Mouse (Mus musculus) hindbrain, embryonic 16.5 days (tissue): ENCODE measurements around the gene Ccnq. TPM values are rescaled to one million over a fixed set of nuclear protein-coding genes. Genes with fewer than 3 reads are reported as not detected.

Source experiments
- ATAC-seq: fragments of 200-750 bp; cut with Nextera tagmentation; 2 replicates; pipeline ENCODE4 v1.8.0; 2017; ENCODE audit warnings: moderate TSS enrichment, moderate library complexity
- H3K27ac ChIP-seq: fragments of 300-500 bp; sonication (generic); 2 replicates; pipeline ENCODE4 v1.5.1; 2014; ENCODE audit warnings: low read depth, mild to moderate bottlenecking, control low read depth, low read length, moderate library complexity
- H3K27me3 ChIP-seq: fragments of 300-500 bp; sonication (generic); replicated peaks from 2 replicates; pipeline ENCODE4 v1.6.1; 2014; ENCODE audit warnings: low read length; ENCODE audit not compliant: control insufficient read depth, insufficient read depth
- H3K36me3 ChIP-seq: fragments of 300-500 bp; sonication (generic); 2 replicates; pipeline ENCODE4 v1.6.1; 2014; ENCODE audit warnings: mild to moderate bottlenecking, low read length, moderate library complexity, mixed read lengths; ENCODE audit not compliant: control insufficient read depth, insufficient read depth
- H3K4me1 ChIP-seq: fragments of 300-500 bp; sonication (generic); 2 replicates; pipeline ENCODE4 v1.6.1; 2014; ENCODE audit warnings: low read depth, low read length; ENCODE audit not compliant: control insufficient read depth, insufficient read depth
- H3K4me2 ChIP-seq: fragments of 300-500 bp; sonication (generic); 2 replicates; pipeline ENCODE4 v1.6.1; 2014; ENCODE audit warnings: mild to moderate bottlenecking, low read length, control low read depth, moderate library complexity
- H3K4me3 ChIP-seq: fragments of 300-500 bp; sonication (generic); 2 replicates; pipeline ENCODE4 v1.5.1; 2014; ENCODE audit warnings: mild to moderate bottlenecking, low read length, control low read depth, moderate library complexity
- H3K9ac ChIP-seq: fragments of 300-500 bp; sonication (generic); 2 replicates; pipeline ENCODE4 v1.6.1; 2014; ENCODE audit warnings: low read depth, mild to moderate bottlenecking, control low read depth, low read length, moderate library complexity
- H3K9me3 ChIP-seq: fragments of 300-500 bp; sonication (generic); 2 replicates; pipeline ENCODE4 v1.6.1; 2014; ENCODE audit warnings: mild to moderate bottlenecking, low read length, moderate library complexity; ENCODE audit not compliant: control insufficient read depth
- WGBS: fragments of 180-500 bp; shearing (Covaris S2); extraction: QIAGEN DNeasy Blood & Tissue Kit; methylation state at CpG from one replicate; pipeline ENCODE4 v1.1.7; 2014; 5-methylcytosine and 5-hydroxymethylcytosine counted together
- polyA plus RNA-seq: library from polyadenylated mRNA; unstranded; fragments of >200 nt; fragmentation: Nextera tagmentation; extraction: Ambion mirVana; gene quantifications from 2 replicates; pipeline ENCODE4 v1.2.1, GENCODE M21; 2015

Ccnq gene
- polyA plus RNA-seq, 1 experiment from 2014 or later: 29.6 TPM

DNA sequence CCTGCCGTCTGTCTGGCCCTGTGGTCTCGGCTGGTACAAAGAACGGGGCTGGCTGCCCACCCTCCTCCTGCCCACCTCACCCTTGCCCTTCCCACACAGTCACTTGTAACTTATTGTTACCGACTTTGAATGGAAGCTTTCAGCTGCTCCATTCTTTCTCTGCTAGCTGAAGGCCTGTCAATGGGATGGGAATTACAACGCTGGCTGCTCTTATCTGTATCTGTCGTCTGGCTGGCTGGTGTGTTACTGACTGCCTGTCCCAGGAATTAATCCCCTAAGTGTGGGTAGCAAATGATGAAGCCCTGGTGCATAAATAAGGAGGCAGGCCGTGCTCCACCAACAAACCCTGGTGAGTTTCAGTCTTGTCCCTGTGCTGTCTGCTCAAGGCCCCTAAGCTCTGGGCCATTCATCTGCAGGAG lies 34.5 kb upstream of the Ccnq start:
- H3K4me3 ChIP-seq: no peak overlapping the region
- peaks cover under 1% of the 10 kb centered on the region; the same call in 1 of the 2 replicates for H3K4me1 ChIP-seq
- H3K36me3 ChIP-seq: no peaks in the 10 kb centered on the region
- H3K9ac ChIP-seq: no peak overlapping the region
- H3K27me3 ChIP-seq: no peaks in the 10 kb centered on the region
- peak; percentile 20; the same call in 1 of the 2 replicates for ATAC-seq
- no peak overlapping the region for H3K27ac ChIP-seq
- WGBS: 11% methylated on average over 7 of the region's 7 CpGs
- H3K9me3 ChIP-seq: no peaks in the 10 kb centered on the region
- H3K4me2 ChIP-seq: no peak overlapping the region

DNA sequence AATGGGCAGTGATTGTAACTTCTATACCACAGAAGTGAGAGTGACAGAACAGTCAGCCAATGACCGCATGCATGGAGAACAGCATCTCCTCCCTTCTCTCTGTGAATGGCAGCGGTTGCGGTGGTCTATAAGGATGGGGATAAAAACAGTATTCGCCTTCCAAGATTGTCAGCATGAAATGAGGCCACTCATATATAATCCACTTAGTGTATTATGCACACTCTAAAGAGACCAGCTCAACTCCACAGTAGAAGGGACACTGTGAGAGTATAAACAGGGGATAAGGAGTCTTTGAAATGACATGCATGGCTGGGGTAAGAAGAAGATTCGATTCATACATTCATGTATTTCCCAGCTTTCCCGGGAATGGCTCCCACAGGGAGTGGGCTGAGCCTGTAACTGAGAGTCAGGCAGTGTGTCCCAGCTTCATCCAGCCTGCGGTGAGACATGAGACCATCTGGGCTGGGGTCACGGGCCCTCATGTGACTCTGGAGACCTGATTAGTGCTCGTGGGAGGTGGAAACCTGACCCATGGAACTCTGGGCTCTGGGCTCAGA lies 31.3 kb upstream of the Ccnq start:
- no peak overlapping the region for H3K4me3 ChIP-seq
- no peak overlapping the region for H3K9ac ChIP-seq
- no peaks in the 10 kb centered on the region for H3K9me3 ChIP-seq
- H3K4me1 ChIP-seq: peaks cover under 1% of the 10 kb centered on the region; the same call in 1 of the 2 replicates
- no peaks in the 10 kb centered on the region for H3K36me3 ChIP-seq
- no peak for ATAC-seq
- H3K4me2 ChIP-seq: no peak overlapping the region
- H3K27me3 ChIP-seq: no peaks in the 10 kb centered on the region
- 66% methylated on average over 9 of the region's 9 CpGs for WGBS
- no peak overlapping the region for H3K27ac ChIP-seq

DNA sequence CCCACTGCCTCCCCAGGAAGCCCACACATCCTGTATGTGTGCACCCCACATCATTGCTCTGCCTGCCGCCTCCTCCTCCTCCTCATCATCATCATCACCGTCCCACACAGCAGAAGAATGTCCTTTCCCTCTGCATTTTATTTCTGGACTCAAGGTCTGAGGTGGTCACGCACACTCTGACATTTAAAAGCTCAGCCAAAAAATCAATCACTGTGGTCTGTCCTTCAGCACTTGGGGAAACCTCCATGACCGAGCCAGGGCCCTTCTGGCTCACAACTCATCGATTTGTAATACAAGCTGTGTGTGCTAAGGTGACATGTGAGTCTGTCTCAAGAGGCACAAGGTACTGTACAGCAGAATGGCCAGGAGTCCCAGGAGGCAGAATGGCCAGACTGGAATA lies 30.8 kb upstream of the Ccnq start:
- no peak for ATAC-seq
- no peak overlapping the region for H3K27ac ChIP-seq
- WGBS: 84% methylated on average over 5 of the region's 5 CpGs

DNA sequence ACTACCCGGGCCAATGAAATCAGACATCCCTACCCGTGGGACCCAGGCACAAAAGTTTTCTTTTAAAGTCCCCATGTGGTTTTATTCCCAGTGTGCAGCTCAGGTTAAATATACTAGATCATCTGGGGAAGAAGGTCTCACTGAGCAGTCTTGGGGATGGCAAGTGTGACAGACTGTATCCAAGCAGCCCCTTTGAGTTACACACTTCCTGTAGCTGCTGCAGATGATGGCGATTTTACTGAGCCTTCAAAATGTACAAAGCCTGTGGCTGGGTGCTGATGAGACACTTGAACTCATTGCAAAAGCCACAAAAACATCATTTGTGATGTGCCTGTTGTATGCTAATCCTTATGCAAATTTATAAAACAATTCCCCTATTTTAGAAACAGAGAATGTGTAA lies 29.0 kb upstream of the Ccnq start:
- 69% methylated on average over 3 of the region's 3 CpGs for WGBS
- peaks cover 4% of the 10 kb centered on the region; the same call in 1 of the 2 replicates for H3K4me1 ChIP-seq
- no peak for ATAC-seq
- no peaks in the 10 kb centered on the region for H3K9me3 ChIP-seq
- H3K27ac ChIP-seq: no peak overlapping the region
- H3K4me3 ChIP-seq: no peak overlapping the region
- no peak overlapping the region for H3K9ac ChIP-seq
- no peaks in the 10 kb centered on the region for H3K27me3 ChIP-seq
- H3K4me2 ChIP-seq: no peak overlapping the region
- H3K36me3 ChIP-seq: no peaks in the 10 kb centered on the region

More for the DNA sequence above, 30.8 kb upstream of the Ccnq start:
- no peak overlapping the region for H3K4me2 ChIP-seq
- no peak overlapping the region for H3K9ac ChIP-seq
- H3K9me3 ChIP-seq: no peaks in the 10 kb centered on the region
- no peaks in the 10 kb centered on the region for H3K27me3 ChIP-seq
- no peak overlapping the region for H3K4me3 ChIP-seq
- peaks cover 4% of the 10 kb centered on the region; the same call in 1 of the 2 replicates for H3K4me1 ChIP-seq
- no peaks in the 10 kb centered on the region for H3K36me3 ChIP-seq

DNA sequence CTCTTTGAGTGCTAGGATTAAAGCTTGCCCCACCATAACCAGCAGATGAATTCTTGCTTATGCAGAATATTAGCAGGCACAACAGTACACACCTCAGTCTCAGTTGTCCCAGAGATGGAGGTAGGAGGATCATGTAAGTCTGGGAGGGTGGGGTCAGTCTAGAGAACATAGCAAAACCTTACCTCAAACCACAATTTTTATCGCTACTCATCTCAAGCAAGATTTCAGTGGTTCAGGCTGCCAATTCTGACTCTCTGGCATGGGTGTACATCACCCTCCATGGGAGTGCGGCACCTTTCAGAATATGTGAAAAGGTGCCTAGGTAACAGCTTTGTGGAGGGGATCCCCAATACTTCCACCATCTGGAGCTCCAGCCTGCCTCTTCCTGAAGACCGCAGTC lies 28.5 kb upstream of the Ccnq start:
- Histone ChIP-seq H3K9ac (no peak overlapping the region), H3K4me3 (no peak overlapping the region), H3K27me3 (no peaks in the 10 kb centered on the region), H3K4me1 (peaks cover 4% of the 10 kb centered on the region; the same call in 1 of the 2 replicates), H3K36me3 (no peaks in the 10 kb centered on the region), H3K9me3 (no peaks in the 10 kb centered on the region), H3K27ac (no peak overlapping the region), H3K4me2 (no peak overlapping the region)
- ATAC-seq: no peak
- 100% methylated on average over 3 of the region's 3 CpGs for WGBS

DNA sequence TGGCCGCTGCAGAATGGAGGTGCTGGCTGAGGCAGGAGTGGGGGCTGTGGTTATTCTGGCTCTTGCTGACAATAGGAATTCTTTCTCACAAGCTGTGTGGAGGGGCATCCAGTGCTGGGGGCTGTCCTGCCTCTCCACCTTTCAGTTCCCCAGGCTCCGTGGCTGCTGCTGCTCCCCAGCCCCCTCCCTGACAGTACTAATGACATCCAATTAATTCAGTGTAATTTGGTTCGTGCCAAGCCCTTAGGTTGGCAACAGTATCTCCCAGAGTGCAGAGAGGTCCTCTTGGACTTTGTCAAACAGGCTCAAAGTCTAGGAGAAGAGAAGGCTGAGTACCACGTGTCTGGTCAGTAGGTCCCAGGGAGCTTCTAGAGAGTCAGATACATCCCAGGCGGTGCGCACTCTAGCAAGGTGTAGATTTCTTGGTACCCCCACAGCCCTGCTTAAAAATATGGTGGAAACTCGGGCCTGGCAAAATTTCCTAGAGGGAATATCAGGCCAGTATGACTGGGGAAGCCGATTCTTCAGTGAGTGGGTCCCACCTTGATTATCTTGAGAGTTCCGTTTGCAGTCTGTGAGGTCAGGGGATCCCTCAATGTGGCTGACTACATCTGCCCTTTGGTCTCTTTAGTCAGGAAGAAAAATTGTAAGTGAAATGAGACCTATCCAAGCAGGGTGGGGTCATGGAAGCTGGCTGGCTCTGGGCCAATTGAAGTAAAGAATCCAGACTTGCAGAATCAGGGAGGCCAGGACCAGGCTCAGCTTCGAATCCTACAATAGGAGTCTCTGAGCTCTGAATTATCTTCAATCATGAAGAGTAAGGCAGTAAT lies 26.5 kb upstream of the Ccnq start:
- no peak overlapping the region for H3K27ac ChIP-seq
- H3K4me1 ChIP-seq: peaks cover 4% of the 10 kb centered on the region; the same call in 1 of the 2 replicates
- no peaks in the 10 kb centered on the region for H3K27me3 ChIP-seq
- 60% methylated on average over 10 of the region's 10 CpGs for WGBS
- H3K9ac ChIP-seq: no peak overlapping the region
- H3K4me2 ChIP-seq: no peak overlapping the region
- ATAC-seq: no peak
- no peak overlapping the region for H3K4me3 ChIP-seq
- H3K9me3 ChIP-seq: no peaks in the 10 kb centered on the region
- no peaks in the 10 kb centered on the region for H3K36me3 ChIP-seq

DNA sequence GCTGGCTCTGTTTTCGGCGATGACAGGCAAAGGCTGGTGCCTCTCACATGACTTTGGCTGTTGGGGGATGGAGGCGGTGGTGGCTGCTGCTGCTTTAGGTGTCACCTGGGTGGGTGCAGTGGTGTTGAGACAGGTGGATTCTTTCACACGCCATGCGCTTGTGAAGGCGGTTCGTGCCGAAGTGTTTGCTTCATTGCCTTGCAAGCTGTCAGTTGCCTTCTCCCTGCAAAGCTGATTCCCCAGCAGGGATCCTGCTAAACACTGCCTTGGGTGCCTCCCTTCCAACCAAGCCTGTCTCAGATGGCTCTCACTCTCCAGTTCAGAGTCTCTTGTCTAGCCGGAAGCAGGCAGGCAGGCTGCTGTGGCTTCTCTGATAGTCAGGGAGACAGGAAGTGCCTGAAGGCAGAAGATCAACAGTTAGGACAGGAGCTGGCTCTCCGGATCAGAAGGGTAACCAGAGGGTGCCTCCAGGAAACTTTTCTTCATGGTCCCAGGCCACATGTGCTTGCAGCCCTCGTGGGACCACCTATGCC lies 20.3 kb upstream of the Ccnq start:
- H3K27me3 ChIP-seq: no peaks in the 10 kb centered on the region
- H3K27ac ChIP-seq: no peak overlapping the region
- WGBS: 69% methylated on average over 11 of the region's 11 CpGs
- no peaks in the 10 kb centered on the region for H3K9me3 ChIP-seq
- H3K9ac ChIP-seq: no peak overlapping the region
- H3K4me1 ChIP-seq: no peaks in the 10 kb centered on the region
- H3K4me2 ChIP-seq: no peak overlapping the region
- no peaks in the 10 kb centered on the region for H3K36me3 ChIP-seq
- ATAC-seq: no peak
- H3K4me3 ChIP-seq: no peak overlapping the region

DNA sequence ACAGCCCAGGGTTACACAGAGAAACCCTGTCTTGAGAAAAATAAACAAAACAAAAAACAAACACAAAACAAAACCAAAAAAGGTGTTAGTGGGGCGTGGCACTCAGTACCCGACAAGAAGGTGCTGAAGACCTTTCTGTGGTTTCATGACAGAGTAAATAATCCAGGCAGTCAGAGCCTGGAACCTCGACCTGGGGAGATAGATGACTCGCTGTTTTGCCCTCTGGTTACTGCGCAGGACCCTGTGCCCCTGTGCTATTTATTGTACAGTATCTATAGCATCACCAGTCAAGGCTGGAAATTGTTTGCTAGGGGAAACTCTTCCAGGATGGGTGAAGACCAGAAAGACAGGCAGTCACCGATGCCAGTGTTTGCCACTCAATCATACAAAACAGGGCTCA lies 18.9 kb upstream of the Ccnq start:
- Histone ChIP-seq H3K4me3 (no peak overlapping the region), H3K9me3 (no peaks in the 10 kb centered on the region), H3K27me3 (no peaks in the 10 kb centered on the region), H3K36me3 (no peaks in the 10 kb centered on the region), H3K9ac (no peak overlapping the region), H3K27ac (no peak overlapping the region), H3K4me2 (no peak overlapping the region), H3K4me1 (no peaks in the 10 kb centered on the region)
- WGBS: 90% methylated on average over 6 of the region's 6 CpGs
- no peak for ATAC-seq

DNA sequence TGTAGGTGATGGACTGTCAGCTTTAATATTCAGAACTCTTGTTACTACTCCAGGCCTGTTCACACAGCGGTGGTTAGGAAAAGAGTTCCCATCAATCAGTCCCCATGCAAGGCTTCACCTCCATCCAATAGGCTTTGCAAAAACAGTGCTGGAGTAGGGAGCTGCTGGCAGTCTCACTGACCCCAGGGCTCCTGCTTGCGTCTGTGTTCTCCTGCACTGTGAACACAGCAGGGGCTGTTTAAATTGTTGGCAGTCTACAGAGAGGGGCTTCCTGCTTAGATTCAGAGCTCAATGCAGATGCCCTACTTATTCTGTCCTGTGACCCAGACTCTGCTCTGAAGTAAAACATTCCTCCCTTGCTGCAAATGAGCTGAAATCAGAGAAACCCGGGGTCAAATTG lies 17.2 kb upstream of the Ccnq start:
- ATAC-seq: no peak
- Histone ChIP-seq H3K4me3 (no peak overlapping the region), H3K36me3 (no peaks in the 10 kb centered on the region), H3K27ac (no peak overlapping the region), H3K9me3 (no peaks in the 10 kb centered on the region), H3K27me3 (no peaks in the 10 kb centered on the region), H3K4me1 (no peaks in the 10 kb centered on the region), H3K9ac (no peak overlapping the region), H3K4me2 (no peak overlapping the region)
- WGBS: 19% methylated on average over 3 of the region's 3 CpGs
